Mouse (Mus musculus): ENCODE measurements around the gene Knop1.

- TF ChIP-seq CTCF (IDR thresholded peaks at IDR 0.05 in 2 of 3, conservative IDR thresholded peaks at IDR 0.05 in 1 of 3; ENCODE audit: control insufficient read depth in 1 of 3, insufficient read depth in 1 of 3, low read depth in 2 of 3, low read length in 3 of 3, poor library complexity in 1 of 3, severe bottlenecking in 1 of 3) (no peak), MYC (IDR thresholded peaks at IDR 0.05; ENCODE audit: low read depth, low read length) (no peak), HCFC1 (IDR thresholded peaks at IDR 0.05; ENCODE audit: low read depth, low read length) (no peak), KAT2A (conservative IDR thresholded peaks at IDR 0.05; ENCODE audit: low read depth, low read length) (no peak), USF1 (IDR thresholded peaks at IDR 0.05; ENCODE audit: low read depth, low read length) (no peak), ZKSCAN1 (IDR thresholded peaks at IDR 0.05; ENCODE audit: low read depth, low read length) (no peak), POLR2A (IDR thresholded peaks at IDR 0.05; ENCODE audit: control insufficient read depth in 1 of 2, insufficient read depth in 1 of 2, low read depth in 1 of 2, low read length in 2 of 2, poor library complexity in 1 of 2) (no peak), ZC3H11A (IDR thresholded peaks at IDR 0.05; ENCODE audit: low read depth, low read length) (no peak), NELFE (IDR thresholded peaks at IDR 0.05; ENCODE audit: low read depth, low read length) (no peak)
These were observed 39.7 kb upstream of the Knop1 start for GRCm38 (mm10) chr7:118895469-118896450.
